In genomic region chr11:86357984-86358528, GRCm38 (mm10) we compare ENCODE assay signal across 8 mouse cellular contexts. TPM values are rescaled to one million over a fixed set of nuclear protein-coding genes. Genes with fewer than 3 reads are reported as not detected.
DNase-seq lines count a peak whose midpoint lies in the region; ATAC-seq lines count a peak whose summit lies in the region.

No protein-coding gene starts in this region.

- H3K27me3 ChIP-seq in hindbrain, embryonic 16.5 days (replicated peaks; ENCODE audit: control insufficient read depth, insufficient read depth, low read length), result no peaks in the 10 kb centered on the region

- peaks cover 22% of the 10 kb centered on the region for H3K4me1 ChIP-seq in hindbrain, embryonic 16.5 days (ENCODE audit: control insufficient read depth, insufficient read depth, low read depth, low read length)

- peak; percentile 97 for DNase-seq in R1 (ENCODE audit: low read depth, low spot score)
- peak; percentile 99 to 100 for DNase-seq in cerebellum, postnatal 25 days
- DNase-seq in frontal cortex, postnatal 36 days (ENCODE audit: low spot score in 2 of 2), result peak; percentile 98 to 99
- DNase-seq in left cerebral cortex, adult 18-20 months (ENCODE audit: low spot score in 2 of 2), result peak; percentile 98 to 99
- peak; percentile 98 for DNase-seq in right cerebral cortex, adult 18-20 months
- peak; percentile 97 for DNase-seq in urinary bladder, postnatal 10 days (ENCODE audit: low spot score)

- H3K4me2 ChIP-seq in hindbrain, embryonic 16.5 days (ENCODE audit: low read length), result peak overlapping the region; percentile 27

- peak overlapping the region; percentile 97 for H3K9ac ChIP-seq in hindbrain, embryonic 16.5 days (ENCODE audit: low read depth, low read length)

- WGBS in hindbrain, embryonic 16.5 days, result under 1% methylated on average over 42 of the region's 45 CpGs
- under 1% methylated on average over 45 of the region's 45 CpGs for WGBS in macrophage (ENCODE audit: missing documents)

- H3K79me2 ChIP-seq in macrophage (ENCODE audit: inconsistent target), result peaks cover 41% of the 10 kb centered on the region

- no peaks in the 10 kb centered on the region for H3K36me3 ChIP-seq in hindbrain, embryonic 16.5 days (ENCODE audit: control insufficient read depth, insufficient read depth, low read length)
- no peaks in the 10 kb centered on the region; the same call in 1 of the 2 replicates for H3K36me3 ChIP-seq in macrophage (ENCODE audit: inconsistent target)

- peak; percentile 95 for ATAC-seq in hindbrain, embryonic 16.5 days

- H3K4me3 ChIP-seq in hindbrain, embryonic 16.5 days (ENCODE audit: low read length), result peak overlapping the region; percentile 69
- H3K4me3 ChIP-seq in macrophage (ENCODE audit: inconsistent target), result peak overlapping the region; percentile 63

- no peaks in the 10 kb centered on the region for H3K9me3 ChIP-seq in hindbrain, embryonic 16.5 days (ENCODE audit: control insufficient read depth, low read length)

- peak overlapping the region; percentile 97 for H3K27ac ChIP-seq in hindbrain, embryonic 16.5 days (ENCODE audit: low read depth, low read length)
- H3K27ac ChIP-seq in macrophage, result peak overlapping the region; percentile 73

RNA-seq across cellular contexts. Expression of gene Med13, which starts 0.7 kb away (rescaled TPM):
- polyA plus RNA-seq in hindbrain, embryonic 16.5 days (2015; fragmentation: Nextera tagmentation; extraction: Ambion mirVana), result 6.7 and 7.4 TPM in 2 replicates
- 10 to 100 TPM; 53.8 to 55.0 TPM for total RNA-seq in left cerebral cortex, adult 18-20 months (2021)
- total RNA-seq in macrophage (2018; cell fraction: chromatin; rRNA removed), result 100 to 1,000 TPM in 23 of 26 experiments, 10 to 100 TPM in 3; 94.3 to 231 (median 129) TPM
- total RNA-seq in macrophage (2018; cell fraction: cytosol; rRNA removed), result 10 to 100 TPM; 38.9 to 72.7 (median 46.9) TPM
- 100 to 1,000 TPM in 15 of 26 experiments, 10 to 100 TPM in 11; 75.1 to 164 (median 108) TPM for total RNA-seq in macrophage (2018; cell fraction: nucleus; rRNA removed)
- polyA plus RNA-seq in macrophage (2018), result 16.0 to 22.3 TPM (median 17.4 TPM) in 3 replicates

Comparison
In these comparisons a context has a peak if more than half of its experiments do, and no peak if none do; other contexts are left out.
1. Peak in every context shown above with its lines: DNase-seq, ATAC-seq, H3K4me3 ChIP-seq and H3K27ac ChIP-seq.